Mouse (Mus musculus) MEL (cell line): ENCODE results near the gene Matn1. TPM values are rescaled to one million over a fixed set of nuclear protein-coding genes. Genes with fewer than 3 reads are reported as not detected.

Source experiments
- DNase-seq: peaks from one replicate; pipeline ENCODE4 v3.0.0; 2011; ENCODE audit warnings: low read depth, low spot score
- H3K27ac ChIP-seq: 2 replicates; pipeline ENCODE4 v1.5.1; 2012; ENCODE audit warnings: low read depth, mild to moderate bottlenecking, control low read depth, low read length, moderate library complexity; ENCODE audit not compliant: control insufficient read depth
- H3K27me3 ChIP-seq, 2 experiments: fragments of 150-350 bp in 1 of 2; sonication (generic) in 1 of 2; 2 replicates each; pipeline ENCODE4 v1.6.1; 2012; ENCODE audit warnings: low read length in 2 of 2, mild to moderate bottlenecking in 2 of 2, improper control_type of control experiment in 1 of 2, moderate library complexity in 1 of 2; ENCODE audit not compliant: insufficient read depth in 2 of 2, control insufficient read depth in 1 of 2
- H3K36me3 ChIP-seq, 2 experiments: 2 replicates each; pipeline ENCODE4 v1.6.1; 2012 to 2014; ENCODE audit warnings: low read length in 2 of 2, improper control_type of control experiment in 1 of 2, inconsistent platforms in 1 of 2, mild to moderate bottlenecking in 1 of 2; ENCODE audit not compliant: insufficient read depth in 2 of 2, control insufficient read depth in 1 of 2
- H3K4me1 ChIP-seq, 2 experiments: fragments of 150-350 bp in 1 of 2; sonication (generic) in 1 of 2; 2 replicates each; pipeline ENCODE4 v1.6.1; 2012; ENCODE audit warnings: low read length in 2 of 2, improper control_type of control experiment in 1 of 2, mild to moderate bottlenecking in 1 of 2; ENCODE audit not compliant: insufficient read depth in 2 of 2, control insufficient read depth in 1 of 2
- H3K4me3 ChIP-seq, 2 experiments: fragments of 150-350 bp in 1 of 2; sonication (generic) in 1 of 2; 2 replicates each; pipeline ENCODE4 v1.5.1; 2012; ENCODE audit warnings: low read depth in 2 of 2, low read length in 2 of 2, mild to moderate bottlenecking in 2 of 2, moderate library complexity in 2 of 2, control low read depth in 1 of 2, improper control_type of control experiment in 1 of 2; ENCODE audit not compliant: control insufficient read depth in 1 of 2, insufficient read depth in 1 of 2
- H3K79me2 ChIP-seq: 2 replicates; pipeline ENCODE4 v1.6.1; 2012; ENCODE audit warnings: mild to moderate bottlenecking, low read length, moderate library complexity; ENCODE audit not compliant: control insufficient read depth, poor library complexity, insufficient read depth
- H3K9ac ChIP-seq: 2 replicates; pipeline ENCODE4 v1.6.1; 2012; ENCODE audit warnings: low read depth, mild to moderate bottlenecking, control low read depth, low read length, moderate library complexity; ENCODE audit not compliant: control insufficient read depth, poor library complexity, severe bottlenecking
- H3K9me3 ChIP-seq: fragments of 150-350 bp; sonication (generic); replicated peaks from 2 replicates; pipeline ENCODE4 v1.6.1; 2012; ENCODE audit warnings: mild to moderate bottlenecking, low read length, improper control_type of control experiment, moderate library complexity; ENCODE audit not compliant: insufficient read depth
- BHLHE40 ChIP-seq: IDR thresholded peaks from 2 replicates; pipeline ENCODE4 v1.6.1; 2012; ENCODE audit warnings: low read depth, mild to moderate bottlenecking, inconsistent platforms, low read length, improper control_type of control experiment, borderline replicate concordance
- CHD1 ChIP-seq: IDR thresholded peaks from 2 replicates; pipeline ENCODE4 v1.6.1; 2012; ENCODE audit warnings: low read depth, mild to moderate bottlenecking, inconsistent platforms, low read length, improper control_type of control experiment
- CTCF ChIP-seq, 3 experiments: IDR thresholded peaks in 2 of 3; conservative IDR thresholded peaks in 1 of 3; 2 replicates each; pipeline ENCODE4 v1.5.1; 2011 to 2012; ENCODE audit warnings: low read length in 3 of 3, low read depth in 2 of 3, mild to moderate bottlenecking in 2 of 3, improper control_type of control experiment in 1 of 3, inconsistent platforms in 1 of 3, mixed read lengths in 1 of 3, moderate library complexity in 1 of 3; ENCODE audit not compliant: control insufficient read depth in 1 of 3, insufficient read depth in 1 of 3, poor library complexity in 1 of 3, severe bottlenecking in 1 of 3
- E2F4 ChIP-seq: IDR thresholded peaks from 2 replicates; pipeline ENCODE4 v1.6.1; 2011; ENCODE audit warnings: low read depth, low read length, improper control_type of control experiment, borderline replicate concordance
- EP300 ChIP-seq, 2 experiments: IDR thresholded peaks; 2 replicates each; pipeline ENCODE4 v1.6.1; 2011; ENCODE audit warnings: improper control_type of control experiment in 2 of 2, low read length in 2 of 2, low read depth in 1 of 2, mild to moderate bottlenecking in 1 of 2
- ETS1 ChIP-seq: IDR thresholded peaks from 2 replicates; pipeline ENCODE4 v1.6.1; 2012; ENCODE audit warnings: low read depth, mild to moderate bottlenecking, inconsistent platforms, low read length, improper control_type of control experiment, moderate library complexity
- GATA1 ChIP-seq: IDR thresholded peaks from 2 replicates; pipeline ENCODE4 v1.6.1; 2011; ENCODE audit warnings: low read depth, low read length, improper control_type of control experiment
- MAX ChIP-seq: IDR thresholded peaks from 2 replicates; pipeline ENCODE4 v1.6.1; 2011; ENCODE audit warnings: low read length, improper control_type of control experiment
- MAZ ChIP-seq: IDR thresholded peaks from 2 replicates; pipeline ENCODE4 v1.6.1; 2012; ENCODE audit warnings: low read depth, mild to moderate bottlenecking, inconsistent platforms, low read length, improper control_type of control experiment
- MEF2A ChIP-seq: IDR thresholded peaks from 2 replicates; pipeline ENCODE4 v1.6.1; 2014; ENCODE audit warnings: low read depth, mild to moderate bottlenecking, inconsistent platforms, low read length, improper control_type of control experiment; ENCODE audit not compliant: poor library complexity, insufficient replicate concordance, severe bottlenecking; ENCODE audit errors: extremely low read depth
- MXI1 ChIP-seq: IDR thresholded peaks from 2 replicates; pipeline ENCODE4 v1.6.1; 2011; ENCODE audit warnings: mild to moderate bottlenecking, low read depth, low read length, improper control_type of control experiment
- MYC ChIP-seq: IDR thresholded peaks from 2 replicates; pipeline ENCODE4 v1.6.1; 2011; ENCODE audit warnings: low read depth, mild to moderate bottlenecking, low read length, improper control_type of control experiment, moderate library complexity
- NELFE ChIP-seq: IDR thresholded peaks from 2 replicates; pipeline ENCODE4 v1.6.1; 2011; ENCODE audit warnings: low read depth, low read length, improper control_type of control experiment
- POLR2AphosphoS2 ChIP-seq: IDR thresholded peaks from 2 replicates; pipeline ENCODE4 v1.6.1; 2011; ENCODE audit warnings: low read length, improper control_type of control experiment
- POLR2AphosphoS5 ChIP-seq: IDR thresholded peaks from 2 replicates; pipeline ENCODE4 v1.6.1; 2012; ENCODE audit warnings: low read depth, borderline replicate concordance, mild to moderate bottlenecking, inconsistent platforms, low read length, moderate library complexity, mixed read lengths
- RCOR1 ChIP-seq: IDR thresholded peaks from 2 replicates; pipeline ENCODE4 v1.6.1; 2012; ENCODE audit warnings: low read depth, mild to moderate bottlenecking, inconsistent platforms, low read length, improper control_type of control experiment
- TAL1 ChIP-seq: IDR thresholded peaks from 2 replicates; pipeline ENCODE4 v1.6.1; 2012; ENCODE audit warnings: mild to moderate bottlenecking, inconsistent platforms, low read length, moderate library complexity, mixed read lengths
- TBP ChIP-seq: IDR thresholded peaks from 2 replicates; pipeline ENCODE4 v1.8.0; 2011; ENCODE audit warnings: low read depth, low read length, improper control_type of control experiment
- TCF12 ChIP-seq: IDR thresholded peaks from 2 replicates; pipeline ENCODE4 v1.6.1; 2014; ENCODE audit warnings: low read depth, mild to moderate bottlenecking, inconsistent platforms, low read length, improper control_type of control experiment, moderate library complexity
- UBTF ChIP-seq: IDR thresholded peaks from 2 replicates; pipeline ENCODE4 v1.6.1; 2012; ENCODE audit warnings: low read depth, mild to moderate bottlenecking, inconsistent platforms, low read length, improper control_type of control experiment, moderate library complexity, borderline replicate concordance; ENCODE audit not compliant: insufficient read depth
- USF2 ChIP-seq, 2 experiments: IDR thresholded peaks; 2 replicates each; pipeline ENCODE4 v1.6.1; 2011 to 2012; ENCODE audit warnings: improper control_type of control experiment in 2 of 2, low read length in 2 of 2, borderline replicate concordance in 1 of 2, inconsistent platforms in 1 of 2, low read depth in 1 of 2, mild to moderate bottlenecking in 1 of 2; ENCODE audit not compliant: insufficient read depth in 1 of 2
- polyA plus RNA-seq, 2 experiments: library from polyadenylated mRNA; stranded (reverse) in 1 of 2; unstranded in 1 of 2; fragments of >175 nt in 1 of 2; fragments of >200 nt in 1 of 2; gene quantifications; 2 replicates each; pipeline versions ENCODE4 v1.2.1 to v1.2.4; 2012; ENCODE audit warnings: low replicate concordance in 2 of 2, low read depth in 1 of 2; ENCODE audit not compliant: insufficient read length in 2 of 2, insufficient read depth in 1 of 2, missing spikeins in 1 of 2
- total RNA-seq: library from RNA; depleted of rRNA; stranded (reverse); fragments of 300-350 nt; gene quantifications from 2 replicates; pipeline ENCODE4 v1.2.3, GENCODE M21; 2012

The Matn1 gene
- total and polyA plus RNA-seq, 3 experiments: not detected

GRCm38 (mm10) chr4:130902289-130902781, 41.9 kb upstream of the Matn1 start (continued):
- no peak for TF ChIP-seq CTCF (IDR thresholded peaks at IDR 0.05 in 2 of 3, conservative IDR thresholded peaks at IDR 0.05 in 1 of 3; ENCODE audit: control insufficient read depth in 1 of 3, insufficient read depth in 1 of 3, low read depth in 2 of 3, low read length in 3 of 3, poor library complexity in 1 of 3, severe bottlenecking in 1 of 3)
- TF ChIP-seq USF2 (IDR thresholded peaks at IDR 0.05; ENCODE audit: borderline replicate concordance in 1 of 2, insufficient read depth in 1 of 2, low read depth in 1 of 2, low read length in 2 of 2): no peak
- TF ChIP-seq CHD1: no peak
- TF ChIP-seq GATA1: peak; percentile 85
- peak; percentile 65; the same call in 1 of the 2 replicates for TF ChIP-seq RCOR1
- TF ChIP-seq MEF2A: no peak
- peak; percentile 33; the same call in 1 of the 2 replicates for TF ChIP-seq BHLHE40
- peak; percentile 85 to 89 for TF ChIP-seq EP300 (IDR thresholded peaks at IDR 0.05; ENCODE audit: low read depth in 1 of 2, low read length in 2 of 2)
- peak; percentile 82; the same call in 1 of the 2 replicates for TF ChIP-seq MYC
- peak; percentile 46 for TF ChIP-seq NELFE
- peak; percentile 11; the same call in 1 of the 2 replicates for TF ChIP-seq MAZ
- TF ChIP-seq POLR2AphosphoS5: no peak
- peak; percentile 77; the same call in 1 of the 2 replicates for TF ChIP-seq MXI1
- no peak for TF ChIP-seq E2F4
- no peak for TF ChIP-seq POLR2AphosphoS2
- peak; percentile 51; the same call in 1 of the 2 replicates for TF ChIP-seq MAX

- H3K9ac ChIP-seq: peak overlapping the region; percentile 27
- H3K4me1 ChIP-seq: peaks cover 12 to 61% of the 10 kb centered on the region in 2 experiments
- no peak for TF ChIP-seq TBP
- peak; percentile 18; the same call in 1 of the 2 replicates for TF ChIP-seq ETS1
- TF ChIP-seq UBTF: 0 out of 2 replicates have a peak, but pooled peaks have one; percentile 23
- TF ChIP-seq TAL1: peak; percentile 43; the same call in 1 of the 2 replicates
- peak; percentile 32 to 37; a peak in 2 of 4 replicates for TF ChIP-seq EP300 (IDR thresholded peaks at IDR 0.05; ENCODE audit: low read depth in 1 of 2, low read length in 2 of 2)
- no peak for TF ChIP-seq CHD1
- peak; percentile 32; the same call in 1 of the 2 replicates for TF ChIP-seq TCF12
- H3K27ac ChIP-seq: peak overlapping the region; percentile 44
- H3K27me3 ChIP-seq: no peaks in the 10 kb centered on the region
- H3K79me2 ChIP-seq: no peaks in the 10 kb centered on the region; the same call in 1 of the 2 replicates
- no peaks in the 10 kb centered on the region for H3K9me3 ChIP-seq
- peaks cover 0 to 36% of the 10 kb centered on the region in 2 experiments; a peak in 2 of 4 replicates for H3K36me3 ChIP-seq
- H3K4me3 ChIP-seq: no peak overlapping the region
- DNase-seq: peak; percentile 54
Observed at GRCm38 (mm10) chr4:130905025-130905424, 39.2 kb upstream of the Matn1 start.
